Mouse (Mus musculus): Measurements from ENCODE around the gene Il2ra. TPM values are rescaled to one million over a fixed set of nuclear protein-coding genes. Genes with fewer than 3 reads are reported as not detected.
"Not testable (repeated sequence)": the region's sequence is repeated elsewhere in the genome, so short reads cannot be mapped to it uniquely, and the experiment has no call there.

The Il2ra gene
- polyA plus RNA-seq, 1 experiment, result 19.7 TPM

DNA sequence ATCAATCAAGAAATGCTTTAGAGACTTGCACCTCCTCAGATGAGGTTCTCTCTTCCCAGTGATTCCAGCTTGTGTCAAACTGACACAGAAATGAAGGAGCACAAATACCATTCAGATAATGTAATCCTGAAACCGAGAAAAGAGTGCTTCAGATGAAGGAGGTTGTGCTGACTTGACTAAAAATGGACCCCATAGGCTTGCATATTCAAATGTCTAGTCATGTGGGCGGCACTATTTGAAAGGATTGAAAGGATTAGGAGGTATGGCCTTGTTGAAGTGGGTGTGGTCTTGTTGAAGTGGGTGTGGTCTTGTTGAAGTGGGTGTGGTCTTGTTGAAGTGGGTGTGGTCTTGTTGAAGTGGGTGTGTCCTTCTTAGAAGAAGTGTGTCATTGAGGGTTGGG lies 57.3 kb downstream of the Il2ra start:
- Histone ChIP-seq H3K4me3 (ENCODE audit: control insufficient read depth, insufficient read depth, low read length) (no peak overlapping the region), H3K27me3 (ENCODE audit: control insufficient read depth, insufficient read depth, low read length) (no peaks in the 10 kb centered on the region), H3K36me3 (ENCODE audit: control insufficient read depth, insufficient read depth, low read length) (no peaks in the 10 kb centered on the region), H3K4me1 (replicated peaks; ENCODE audit: control insufficient read depth, insufficient read depth, low read length) (peaks cover under 1% of the 10 kb centered on the region; the same call in 1 of the 2 replicates), H3K27ac (ENCODE audit: control insufficient read depth, insufficient read depth, low read length) (no peak overlapping the region)
- 95% methylated on average over 2 of the region's 2 CpGs for WGBS
- no peak for TF ChIP-seq CTCF (IDR thresholded peaks at IDR 0.05; ENCODE audit: borderline replicate concordance, control insufficient read depth, extremely low read depth, insufficient read depth, low read length, poor library complexity)
- no peak for TF ChIP-seq POLR2A (IDR thresholded peaks at IDR 0.05; ENCODE audit: control insufficient read depth, extremely low read depth, insufficient read depth, low read length, poor library complexity)
- no peak for DNase-seq

DNA sequence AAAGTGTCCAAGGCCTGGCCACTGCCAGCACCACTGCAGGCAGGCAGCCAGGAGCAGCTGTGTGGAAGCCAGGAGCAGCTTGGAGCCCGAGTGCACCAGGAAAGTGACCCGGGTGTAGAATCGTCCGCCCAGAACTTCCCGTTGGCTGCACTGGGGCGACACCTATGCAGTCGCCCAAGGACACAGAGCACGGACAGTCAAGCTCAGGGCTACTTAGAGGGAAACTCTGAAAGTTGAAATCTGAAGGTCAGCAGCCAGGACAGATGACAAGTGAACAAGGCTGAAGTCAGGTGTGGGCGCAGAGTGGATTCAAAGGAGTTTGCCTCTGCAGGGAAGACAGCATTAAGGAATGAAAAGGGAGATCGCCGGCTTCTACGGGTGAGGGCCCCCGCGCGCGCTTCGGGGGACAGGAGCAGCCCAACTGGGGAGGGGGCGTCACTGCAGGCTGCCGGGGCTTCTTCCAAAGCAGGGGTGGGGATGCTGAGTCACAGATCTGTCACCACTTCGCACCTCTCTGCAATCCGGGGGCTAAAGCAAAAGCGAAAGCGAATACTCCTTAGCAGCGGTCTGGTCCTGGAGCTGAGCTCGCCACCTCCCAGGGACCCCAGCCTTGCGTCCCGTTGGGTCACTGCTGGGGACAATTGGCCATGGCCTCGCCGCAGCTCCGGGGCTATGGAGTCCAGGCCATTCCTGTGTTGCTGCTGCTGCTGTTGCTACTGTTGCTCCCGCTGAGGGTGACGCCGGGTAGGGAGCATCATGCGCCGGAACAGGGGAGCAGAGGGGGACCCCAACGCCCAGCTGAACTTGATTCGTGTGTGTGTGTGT lies 62.8 kb downstream of the Il2ra start, which contains the start of gene Il15ra:
TSS of gene Il15ra (plus strand) at position 90 of the 825 bp plus-strand sequence.
- Histone ChIP-seq H3K27ac (ENCODE audit: control insufficient read depth, insufficient read depth, low read length) (no peak within 1 kb of the TSS), H3K4me3 (ENCODE audit: control insufficient read depth, insufficient read depth, low read length) (peak within 1 kb of the TSS; percentile 91), H3K4me1 (replicated peaks; ENCODE audit: control insufficient read depth, insufficient read depth, low read length) (peaks cover 11% of the 10 kb centered on the region), H3K36me3 (ENCODE audit: control insufficient read depth, insufficient read depth, low read length) (no peaks in the 10 kb centered on the region), H3K27me3 (ENCODE audit: control insufficient read depth, insufficient read depth, low read length) (no peaks in the 10 kb centered on the region)
- peak; percentile 49 for DNase-seq
- TF ChIP-seq CTCF (IDR thresholded peaks at IDR 0.05; ENCODE audit: borderline replicate concordance, control insufficient read depth, extremely low read depth, insufficient read depth, low read length, poor library complexity) (no peak), POLR2A (IDR thresholded peaks at IDR 0.05; ENCODE audit: control insufficient read depth, extremely low read depth, insufficient read depth, low read length, poor library complexity) (no peak)
- WGBS, result under 1% methylated on average over 37 of the region's 37 CpGs

- H3K27ac ChIP-seq (ENCODE audit: control insufficient read depth, insufficient read depth, low read length), result no peak overlapping the region
- no peak for DNase-seq
- TF ChIP-seq POLR2A (IDR thresholded peaks at IDR 0.05; ENCODE audit: control insufficient read depth, extremely low read depth, insufficient read depth, low read length, poor library complexity) (no peak), CTCF (IDR thresholded peaks at IDR 0.05; ENCODE audit: borderline replicate concordance, control insufficient read depth, extremely low read depth, insufficient read depth, low read length, poor library complexity) (no peak)
- H3K36me3 ChIP-seq (ENCODE audit: control insufficient read depth, insufficient read depth, low read length), result no peaks in the 10 kb centered on the region
- 15% methylated on average over 28 of the region's 28 CpGs for WGBS
- peak overlapping the region; percentile 91 for H3K4me3 ChIP-seq (ENCODE audit: control insufficient read depth, insufficient read depth, low read length)
- peaks cover 11% of the 10 kb centered on the region for H3K4me1 ChIP-seq (replicated peaks; ENCODE audit: control insufficient read depth, insufficient read depth, low read length)
- no peaks in the 10 kb centered on the region for H3K27me3 ChIP-seq (ENCODE audit: control insufficient read depth, insufficient read depth, low read length)
These were observed 63.6 kb downstream of the Il2ra start for GRCm38 (mm10) chr2:11706030-11706745.

DNA sequence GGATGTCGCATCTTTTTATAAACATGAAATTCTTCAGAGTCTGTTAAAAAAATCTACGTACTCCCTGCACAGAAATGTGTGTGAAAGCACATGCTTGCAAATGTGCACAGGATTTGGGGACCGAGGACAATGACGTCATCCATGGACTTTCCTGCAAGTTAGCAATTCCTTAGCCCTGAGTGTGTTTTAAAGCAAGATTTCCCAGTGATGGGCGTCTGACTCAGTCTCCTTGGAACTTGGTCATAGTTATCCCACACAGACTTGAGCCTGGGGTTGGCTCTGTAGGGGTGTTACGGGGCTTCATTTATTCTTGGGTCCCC lies 64.1 kb downstream of the Il2ra start:
- no peak for TF ChIP-seq POLR2A (IDR thresholded peaks at IDR 0.05; ENCODE audit: control insufficient read depth, extremely low read depth, insufficient read depth, low read length, poor library complexity)
- TF ChIP-seq CTCF (IDR thresholded peaks at IDR 0.05; ENCODE audit: borderline replicate concordance, control insufficient read depth, extremely low read depth, insufficient read depth, low read length, poor library complexity), result no peak
- Histone ChIP-seq H3K4me3 (ENCODE audit: control insufficient read depth, insufficient read depth, low read length) (no peak overlapping the region), H3K4me1 (replicated peaks; ENCODE audit: control insufficient read depth, insufficient read depth, low read length) (peaks cover 11% of the 10 kb centered on the region), H3K27me3 (ENCODE audit: control insufficient read depth, insufficient read depth, low read length) (no peaks in the 10 kb centered on the region), H3K36me3 (ENCODE audit: control insufficient read depth, insufficient read depth, low read length) (no peaks in the 10 kb centered on the region), H3K27ac (ENCODE audit: control insufficient read depth, insufficient read depth, low read length) (no peak overlapping the region)
- no peak for DNase-seq
- 81% methylated on average over 6 of the region's 6 CpGs for WGBS

GRCm38 (mm10) chr2:11708538-11708937 lies 65.9 kb downstream of the Il2ra start:
- no peaks in the 10 kb centered on the region for H3K27me3 ChIP-seq (ENCODE audit: control insufficient read depth, insufficient read depth, low read length)
- no peaks in the 10 kb centered on the region for H3K36me3 ChIP-seq (ENCODE audit: control insufficient read depth, insufficient read depth, low read length)
- no peak for DNase-seq
- H3K27ac ChIP-seq (ENCODE audit: control insufficient read depth, insufficient read depth, low read length), result no peak overlapping the region
- H3K4me3 ChIP-seq (ENCODE audit: control insufficient read depth, insufficient read depth, low read length), result no peak overlapping the region
- WGBS, result 74% methylated on average over 5 of the region's 5 CpGs
- no peak for TF ChIP-seq POLR2A (IDR thresholded peaks at IDR 0.05; ENCODE audit: control insufficient read depth, extremely low read depth, insufficient read depth, low read length, poor library complexity)
- TF ChIP-seq CTCF (IDR thresholded peaks at IDR 0.05; ENCODE audit: borderline replicate concordance, control insufficient read depth, extremely low read depth, insufficient read depth, low read length, poor library complexity), result no peak
- H3K4me1 ChIP-seq (replicated peaks; ENCODE audit: control insufficient read depth, insufficient read depth, low read length), result peaks cover 11% of the 10 kb centered on the region

DNA sequence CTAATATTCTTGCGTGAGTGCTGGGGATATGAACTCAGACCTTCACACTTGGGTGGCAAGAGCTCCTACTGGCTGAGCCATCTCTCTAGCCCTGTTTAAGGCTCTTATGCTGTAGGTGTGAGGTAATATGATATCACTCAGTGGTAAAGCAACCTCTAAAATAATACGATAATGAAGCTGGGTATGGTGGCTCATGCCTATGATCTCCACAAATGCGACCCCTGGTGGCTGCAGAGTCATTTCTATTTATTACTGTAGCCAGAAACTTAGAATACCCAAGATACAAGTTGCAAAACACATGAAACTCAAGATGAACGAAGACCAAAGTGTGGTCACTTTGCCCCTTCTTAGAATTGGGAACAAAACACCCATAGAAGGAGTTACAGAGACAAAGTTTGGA lies 67.5 kb downstream of the Il2ra start:
- DNase-seq, result peak; percentile 41
- H3K36me3 ChIP-seq (ENCODE audit: control insufficient read depth, insufficient read depth, low read length); H3K27me3 ChIP-seq (ENCODE audit: control insufficient read depth, insufficient read depth, low read length); H3K27ac ChIP-seq (ENCODE audit: control insufficient read depth, insufficient read depth, low read length); H3K4me3 ChIP-seq (ENCODE audit: control insufficient read depth, insufficient read depth, low read length); H3K4me1 ChIP-seq (replicated peaks; ENCODE audit: control insufficient read depth, insufficient read depth, low read length): not testable (repeated sequence)
- WGBS, result 46% methylated on average over 4 of the region's 4 CpGs
